Mouse (Mus musculus): ENCODE measurements around the gene Nhej1. TPM values are rescaled to one million over a fixed set of nuclear protein-coding genes. Genes with fewer than 3 reads are reported as not detected.
A peak's percentile ranks its signal among the peaks of the same experiment; 100 is the strongest.

Gene Nhej1
- 4.5 TPM for polyA plus RNA-seq (2012; fragmentation: generic; extraction: Trizol)

DNA sequence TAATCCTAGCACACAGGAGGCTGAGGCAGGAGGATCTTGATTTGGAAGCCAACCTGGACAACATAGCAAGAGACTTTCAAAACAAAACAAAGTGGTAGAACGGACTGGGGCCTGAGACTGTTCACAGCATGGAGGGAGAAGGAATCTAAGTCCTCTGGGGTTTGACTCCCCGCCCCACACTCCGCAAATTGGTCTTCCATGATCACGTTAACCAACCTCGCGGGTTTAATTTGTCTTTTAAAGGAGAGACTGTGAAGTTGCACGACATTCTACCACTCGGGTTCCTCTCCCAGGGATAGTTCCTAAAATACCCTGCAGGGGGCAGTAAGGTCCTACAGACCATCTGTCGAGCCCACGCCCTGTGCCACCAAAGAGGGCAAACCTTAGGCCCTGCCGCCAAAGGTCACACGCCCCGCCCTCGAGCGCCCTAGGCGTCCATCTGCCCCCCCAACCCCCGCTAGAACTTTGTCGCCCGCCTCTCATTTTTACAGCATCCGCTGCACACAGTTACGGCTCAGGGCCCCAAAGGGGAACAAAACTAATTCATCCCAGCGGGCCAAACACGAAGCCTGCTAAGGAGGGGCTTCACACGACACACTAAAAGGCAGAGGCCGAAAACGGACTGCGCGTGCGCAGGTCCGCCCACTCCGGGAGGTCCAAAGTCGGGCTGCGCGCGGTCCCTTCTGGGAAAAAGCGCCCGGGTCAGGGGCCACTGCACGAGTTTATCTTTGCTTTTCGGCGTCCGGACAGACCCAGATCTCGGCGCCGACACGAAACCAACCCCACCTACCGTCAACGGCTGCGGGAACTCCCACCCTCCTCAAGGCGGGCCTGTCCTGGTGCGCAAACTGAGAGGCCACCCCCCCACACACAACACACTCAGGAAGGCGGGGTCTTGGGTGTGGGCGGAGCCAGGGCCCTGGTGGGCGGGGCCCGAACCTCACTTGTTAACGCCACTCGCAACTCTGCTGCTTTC is at the start of gene Nhej1:
Nhej1 (minus strand) TSS at position 855 of the 976 bp plus-strand sequence.
- Histone ChIP-seq H3ac (ENCODE audit: control insufficient read depth, insufficient read length) (peak within 1 kb of the TSS; percentile 21), H3K36me3 (ENCODE audit: control insufficient read depth, insufficient read depth) (no peaks in the 10 kb centered on the region), H3K79me2 (ENCODE audit: control insufficient read depth, insufficient read depth) (no peaks in the 10 kb centered on the region), H3K4me3 (peak within 1 kb of the TSS; percentile 46), H3K4me2 (ENCODE audit: low read depth) (peak within 1 kb of the TSS; percentile 84), H3K27me3 (ENCODE audit: control insufficient read depth, insufficient read depth, insufficient read length) (no peaks in the 10 kb centered on the region)
- TF ChIP-seq SRF (IDR thresholded peaks at IDR 0.05; ENCODE audit: control insufficient read depth, insufficient read length, low read depth) (peak; percentile 21), MYOD1 (IDR thresholded peaks at IDR 0.05; ENCODE audit: control insufficient read depth in 1 of 3, insufficient read length in 2 of 3, low read depth in 2 of 3) (peak in 1 of 3 experiments; percentile 30), CEBPB (IDR thresholded peaks at IDR 0.05; ENCODE audit: insufficient read depth, poor library complexity, severe bottlenecking) (no peak), MYOG (IDR thresholded peaks at IDR 0.05; ENCODE audit: control insufficient read depth in 1 of 3, insufficient read depth in 1 of 3, insufficient read length in 2 of 3, low read depth in 2 of 3) (peak in 1 of 3 experiments; percentile 32), MAX (IDR thresholded peaks at IDR 0.05; ENCODE audit: low read depth) (no peak), POLR2A (IDR thresholded peaks at IDR 0.05; ENCODE audit: insufficient read length, low read depth) (peak; percentile 56)

DNA sequence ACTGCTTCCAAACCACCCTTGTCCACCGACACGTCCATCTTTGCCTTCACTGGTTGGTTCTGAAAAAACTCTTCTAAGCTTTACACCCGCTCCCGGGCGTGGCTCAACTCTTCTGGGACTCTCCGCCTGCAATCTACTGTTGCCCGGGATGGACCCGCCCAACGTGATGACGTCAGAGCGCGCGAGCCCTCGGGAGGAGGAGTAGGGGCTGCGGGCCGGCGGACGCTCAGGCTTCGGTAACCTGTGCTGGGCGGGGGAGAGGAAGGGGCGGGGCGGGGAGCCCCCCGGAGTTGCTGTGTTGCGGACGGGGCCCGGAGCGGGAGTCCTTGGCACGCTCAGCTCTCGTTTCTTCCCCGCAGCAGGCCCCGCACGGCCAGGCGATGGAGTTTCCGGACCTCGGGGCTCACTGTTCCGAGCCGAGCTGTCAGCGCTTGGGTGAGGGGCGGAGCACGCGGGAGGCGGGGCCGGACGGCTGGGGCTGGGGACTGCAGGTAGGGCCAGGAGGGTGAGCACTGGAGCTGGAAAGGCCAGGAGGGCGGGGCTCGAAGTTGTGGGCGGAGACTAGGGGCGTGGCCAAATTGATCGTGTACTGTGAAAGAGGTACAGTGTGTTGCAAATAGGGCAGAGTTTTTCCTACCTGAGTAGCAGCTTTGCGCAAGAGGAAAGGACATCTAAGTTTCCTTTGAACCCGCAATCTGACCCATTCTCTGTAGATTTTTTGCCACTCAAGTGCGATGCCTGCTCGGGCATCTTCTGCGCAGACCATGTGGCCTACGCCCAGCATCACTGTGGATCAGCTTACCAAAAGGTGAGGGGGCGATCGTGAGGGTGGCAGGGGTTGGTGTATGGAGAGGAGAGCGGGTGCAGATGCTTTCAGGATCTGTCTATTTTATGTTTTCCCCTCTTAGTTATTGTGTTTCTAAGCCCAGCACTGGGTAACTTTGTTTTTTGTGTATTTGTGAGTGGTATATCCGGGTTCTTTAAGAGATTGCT is 43.8 kb upstream of the Nhej1 start, which contains the start of gene Zfand2b:
Zfand2b (plus strand) TSS at position 175 of the 993 bp plus-strand sequence.
- no peaks in the 10 kb centered on the region for H3K79me2 ChIP-seq (ENCODE audit: control insufficient read depth, insufficient read depth)
- H3K4me3 ChIP-seq = peak within 1 kb of the TSS; percentile 37
- TF ChIP-seq POLR2AphosphoS2 (IDR thresholded peaks at IDR 0.05; ENCODE audit: insufficient read length, low read depth) (peak; percentile 70), TCF12 (IDR thresholded peaks at IDR 0.05; ENCODE audit: insufficient read depth, poor library complexity, severe bottlenecking) (no peak), POLR2A (IDR thresholded peaks at IDR 0.05; ENCODE audit: insufficient read length, low read depth) (peak; percentile 71), E2F4 (IDR thresholded peaks at IDR 0.05; ENCODE audit: insufficient read depth) (no peak)
- peak within 1 kb of the TSS; percentile 94 for H3K4me2 ChIP-seq (ENCODE audit: low read depth)
- peaks cover 12% of the 10 kb centered on the region for H3K36me3 ChIP-seq (ENCODE audit: control insufficient read depth, insufficient read depth)
- peak within 1 kb of the TSS; percentile 26 for H3ac ChIP-seq (ENCODE audit: control insufficient read depth, insufficient read length)
- H3K27me3 ChIP-seq (ENCODE audit: control insufficient read depth, insufficient read depth, insufficient read length) = no peaks in the 10 kb centered on the region

DNA sequence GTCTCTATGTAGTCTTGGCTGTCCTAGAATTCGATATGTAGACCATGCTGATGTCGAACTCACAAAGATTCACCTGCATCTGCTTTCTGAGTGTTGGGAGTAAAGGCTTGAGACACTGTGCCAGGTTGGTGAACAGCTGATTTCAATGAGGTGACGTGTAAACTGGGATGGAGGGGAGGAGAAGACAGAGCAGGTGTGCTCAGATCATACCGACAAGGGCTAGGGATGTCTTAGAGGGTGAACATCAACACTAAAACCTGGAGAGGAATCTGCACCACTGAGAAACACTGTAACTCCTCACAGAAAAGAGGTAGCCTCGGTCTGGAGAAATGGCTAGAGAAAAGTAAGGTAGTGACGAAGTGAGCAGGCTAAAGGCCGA is 43.1 kb upstream of the Nhej1 start:
- peak overlapping the region; percentile 26 for H3ac ChIP-seq (ENCODE audit: control insufficient read depth, insufficient read length)
- H3K4me3 ChIP-seq = peak overlapping the region; percentile 37
- H3K36me3 ChIP-seq (ENCODE audit: control insufficient read depth, insufficient read depth) = peaks cover 7% of the 10 kb centered on the region
- H3K27me3 ChIP-seq (ENCODE audit: control insufficient read depth, insufficient read depth, insufficient read length) = no peaks in the 10 kb centered on the region
- no peaks in the 10 kb centered on the region for H3K79me2 ChIP-seq (ENCODE audit: control insufficient read depth, insufficient read depth)
- peak overlapping the region; percentile 90 for H3K4me2 ChIP-seq (ENCODE audit: low read depth)
- TF ChIP-seq MAX (IDR thresholded peaks at IDR 0.05; ENCODE audit: low read depth) (no peak), POLR2AphosphoS2 (IDR thresholded peaks at IDR 0.05; ENCODE audit: insufficient read length, low read depth) (no peak), SRF (IDR thresholded peaks at IDR 0.05; ENCODE audit: control insufficient read depth, insufficient read length, low read depth) (no peak), TCF3 (IDR thresholded peaks at IDR 0.05; ENCODE audit: insufficient read length, low read depth) (no peak), E2F4 (IDR thresholded peaks at IDR 0.05; ENCODE audit: insufficient read depth) (no peak), USF1 (IDR thresholded peaks at IDR 0.05; ENCODE audit: low read depth) (no peak), TCF12 (IDR thresholded peaks at IDR 0.05; ENCODE audit: insufficient read depth, poor library complexity, severe bottlenecking) (no peak), MYOD1 (IDR thresholded peaks at IDR 0.05; ENCODE audit: control insufficient read depth in 1 of 3, insufficient read length in 2 of 3, low read depth in 2 of 3) (no peak), CEBPB (IDR thresholded peaks at IDR 0.05; ENCODE audit: insufficient read depth, poor library complexity, severe bottlenecking) (no peak)

DNA sequence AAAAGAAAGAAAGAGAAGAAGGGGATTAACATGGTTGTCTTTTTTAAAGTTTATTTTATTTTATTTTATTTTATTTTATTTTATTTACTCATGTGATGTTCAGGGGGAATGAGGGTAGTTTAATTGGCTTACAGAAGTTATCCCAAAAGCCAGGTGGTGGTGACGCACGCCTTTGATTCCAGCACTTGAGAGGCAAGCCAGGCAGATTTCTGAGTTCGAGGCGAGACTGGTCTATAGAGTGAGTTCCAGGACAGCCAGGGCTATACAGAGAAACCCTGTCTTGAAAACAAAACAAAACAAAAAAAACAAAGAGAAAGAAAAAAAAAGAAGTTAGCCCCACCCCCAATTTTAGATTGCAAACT is 35.2 kb upstream of the Nhej1 start:
- Histone ChIP-seq H3K27me3 (ENCODE audit: control insufficient read depth, insufficient read depth, insufficient read length) (no peaks in the 10 kb centered on the region), H3K4me2 (ENCODE audit: low read depth) (no peak overlapping the region), H3ac (ENCODE audit: control insufficient read depth, insufficient read length) (no peak overlapping the region), H3K4me3 (no peak overlapping the region), H3K36me3 (ENCODE audit: control insufficient read depth, insufficient read depth) (no peaks in the 10 kb centered on the region), H3K79me2 (ENCODE audit: control insufficient read depth, insufficient read depth) (no peaks in the 10 kb centered on the region)
- TF ChIP-seq MAX (IDR thresholded peaks at IDR 0.05; ENCODE audit: low read depth) (no peak), TCF12 (IDR thresholded peaks at IDR 0.05; ENCODE audit: insufficient read depth, poor library complexity, severe bottlenecking) (no peak), USF1 (IDR thresholded peaks at IDR 0.05; ENCODE audit: low read depth) (no peak), MYOG (IDR thresholded peaks at IDR 0.05; ENCODE audit: control insufficient read depth in 1 of 3, insufficient read depth in 1 of 3, insufficient read length in 2 of 3, low read depth in 2 of 3) (no peak), CEBPB (IDR thresholded peaks at IDR 0.05; ENCODE audit: insufficient read depth, poor library complexity, severe bottlenecking) (no peak), SRF (IDR thresholded peaks at IDR 0.05; ENCODE audit: control insufficient read depth, insufficient read length, low read depth) (no peak), POLR2AphosphoS2 (IDR thresholded peaks at IDR 0.05; ENCODE audit: insufficient read length, low read depth) (no peak)

All from myocyte (in vitro differentiated cells).